Mouse (Mus musculus): ENCODE results near the gene Sat1.

DNA sequence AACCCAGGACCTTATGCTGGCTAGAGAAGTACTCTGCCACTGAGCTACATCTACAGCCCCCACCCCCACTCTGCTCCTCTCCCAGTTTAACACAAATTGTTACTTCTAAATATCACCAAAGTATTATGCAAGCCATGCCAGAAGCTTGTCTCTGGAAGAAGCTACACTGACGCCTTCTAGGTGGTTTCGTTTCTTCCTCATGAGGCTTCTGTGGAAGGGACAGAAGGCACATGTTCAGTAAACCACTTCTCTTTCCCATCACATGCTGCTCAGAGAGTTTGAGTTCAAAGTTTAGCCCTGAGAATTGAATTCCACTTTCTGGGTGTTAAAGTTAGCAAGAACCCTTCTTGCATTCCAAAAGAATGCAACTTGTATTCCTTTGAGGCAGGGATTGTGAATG lies 39.0 kb downstream of the Sat1 start:
- TF ChIP-seq CTCF (IDR thresholded peaks at IDR 0.05): no peak
- TF ChIP-seq EP300 (IDR thresholded peaks at IDR 0.05; ENCODE audit: insufficient read depth, low read depth, low read length): no peak
- no peak for TF ChIP-seq POLR2A (IDR thresholded peaks at IDR 0.05; ENCODE audit: insufficient read depth, low read depth, low read length)
